Mouse (Mus musculus): Measurements from ENCODE around the gene Ercc6. TPM values are rescaled to one million over a fixed set of nuclear protein-coding genes. Genes with fewer than 3 reads are reported as not detected.

The Ercc6 gene
- polyA plus RNA-seq, 1 experiment, result 5.9 TPM

GRCm38 (mm10) chr14:32512912-32513311, 409 bp upstream of the Ercc6 start:
- Histone ChIP-seq H3K4me3 (ENCODE audit: insufficient read depth, low read length) (no peak overlapping the region), H3K27ac (ENCODE audit: insufficient read depth, low read depth, low read length) (no peak overlapping the region), H3K4me1 (ENCODE audit: control insufficient read depth, insufficient read depth, low read length) (peaks cover 49% of the 10 kb centered on the region)
- TF ChIP-seq CTCF (IDR thresholded peaks at IDR 0.05; ENCODE audit: low read depth, low read length), result no peak
- TF ChIP-seq POLR2A (IDR thresholded peaks at IDR 0.05; ENCODE audit: borderline replicate concordance, low read depth, low read length), result no peak

DNA sequence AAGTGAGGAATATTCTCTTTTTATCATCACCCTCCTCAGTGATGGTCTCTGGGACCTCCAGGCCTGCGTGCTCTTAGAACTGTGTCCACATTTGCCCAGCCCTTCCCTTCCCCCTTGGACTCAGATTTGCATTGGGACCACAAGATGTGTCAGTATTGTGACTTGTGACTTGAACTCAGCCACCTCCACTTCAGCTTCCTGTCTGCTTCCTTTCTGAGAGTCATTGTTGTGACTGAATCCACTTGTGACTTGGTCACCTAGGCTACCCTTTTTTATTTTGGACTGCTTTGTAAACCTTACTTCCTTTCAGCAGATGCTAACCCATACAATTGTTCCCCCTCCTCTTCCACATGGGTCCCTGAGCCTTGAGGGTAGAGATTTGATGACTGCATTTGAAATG, 2.8 kb downstream of the Ercc6 start:
- H3K4me1 ChIP-seq (ENCODE audit: control insufficient read depth, insufficient read depth, low read length), result peaks cover 31% of the 10 kb centered on the region
- no peak overlapping the region for H3K4me3 ChIP-seq (ENCODE audit: insufficient read depth, low read length)
- H3K27ac ChIP-seq (ENCODE audit: insufficient read depth, low read depth, low read length), result peak overlapping the region; percentile 54; the same call in 1 of the 2 replicates
- TF ChIP-seq CTCF (IDR thresholded peaks at IDR 0.05; ENCODE audit: low read depth, low read length) (no peak), POLR2A (IDR thresholded peaks at IDR 0.05; ENCODE audit: borderline replicate concordance, low read depth, low read length) (no peak)

DNA sequence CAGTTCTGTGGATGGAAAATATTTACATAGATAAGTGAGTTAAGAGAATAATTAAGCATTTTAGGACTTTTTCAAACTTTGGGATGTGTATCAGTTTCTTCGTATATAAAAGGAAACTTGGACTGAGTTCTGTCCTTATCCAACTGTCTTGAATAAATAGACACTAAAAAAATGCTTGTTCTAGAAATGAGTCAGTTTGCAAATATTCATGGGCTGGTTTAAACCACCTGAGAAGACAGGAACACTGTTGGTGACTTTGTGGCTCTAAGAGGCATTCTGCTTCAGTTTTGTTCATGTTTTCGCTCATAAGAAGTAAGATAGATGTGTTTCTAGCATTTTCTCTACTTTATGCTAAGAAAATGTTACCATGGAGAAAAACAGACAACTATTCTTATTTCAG, 5.2 kb downstream of the Ercc6 start:
- no peak overlapping the region for H3K27ac ChIP-seq (ENCODE audit: insufficient read depth, low read depth, low read length)
- H3K4me1 ChIP-seq (ENCODE audit: control insufficient read depth, insufficient read depth, low read length), result peaks cover 26% of the 10 kb centered on the region
- TF ChIP-seq POLR2A (IDR thresholded peaks at IDR 0.05; ENCODE audit: borderline replicate concordance, low read depth, low read length), result no peak
- TF ChIP-seq CTCF (IDR thresholded peaks at IDR 0.05; ENCODE audit: low read depth, low read length), result no peak
- H3K4me3 ChIP-seq (ENCODE audit: insufficient read depth, low read length), result no peak overlapping the region

DNA sequence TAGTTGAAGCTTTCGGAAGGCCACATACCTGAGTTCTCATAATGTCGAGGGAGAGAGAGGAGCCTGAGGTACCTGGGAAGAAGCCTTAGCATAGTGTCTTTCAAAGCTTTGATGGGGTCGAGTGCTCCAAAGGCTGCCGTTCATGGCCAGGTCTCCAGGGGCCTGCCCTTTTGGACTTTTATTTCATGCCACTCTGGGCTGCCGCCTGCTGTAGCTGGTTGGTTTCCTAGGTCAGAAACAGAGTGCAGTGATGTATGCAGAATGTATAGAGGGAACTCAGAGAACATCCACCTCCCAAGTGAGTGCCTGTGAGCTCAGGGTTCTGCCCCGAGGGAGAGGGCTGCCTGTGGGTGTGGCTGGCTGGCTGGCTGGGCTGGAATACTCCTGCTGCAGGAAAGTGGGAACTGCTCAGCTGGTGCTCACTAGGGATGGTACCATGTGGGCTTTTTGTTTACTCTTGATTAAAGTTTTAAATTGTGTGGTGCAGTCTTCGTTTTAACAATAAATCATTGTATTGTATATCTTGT, 7.1 kb downstream of the Ercc6 start:
- H3K4me1 ChIP-seq (ENCODE audit: control insufficient read depth, insufficient read depth, low read length), result peaks cover 14% of the 10 kb centered on the region
- H3K27ac ChIP-seq (ENCODE audit: insufficient read depth, low read depth, low read length), result no peak overlapping the region
- no peak overlapping the region for H3K4me3 ChIP-seq (ENCODE audit: insufficient read depth, low read length)
- TF ChIP-seq POLR2A (IDR thresholded peaks at IDR 0.05; ENCODE audit: borderline replicate concordance, low read depth, low read length) (no peak), CTCF (IDR thresholded peaks at IDR 0.05; ENCODE audit: low read depth, low read length) (no peak)

- Histone ChIP-seq H3K4me3 (ENCODE audit: insufficient read depth, low read length) (no peak overlapping the region), H3K27ac (ENCODE audit: insufficient read depth, low read depth, low read length) (no peak overlapping the region), H3K4me1 (ENCODE audit: control insufficient read depth, insufficient read depth, low read length) (no peaks in the 10 kb centered on the region; the same call in 1 of the 2 replicates)
- TF ChIP-seq POLR2A (IDR thresholded peaks at IDR 0.05; ENCODE audit: borderline replicate concordance, low read depth, low read length), result no peak
- no peak for TF ChIP-seq CTCF (IDR thresholded peaks at IDR 0.05; ENCODE audit: low read depth, low read length)
Measured at GRCm38 (mm10) chr14:32522336-32522735, 9.0 kb downstream of the Ercc6 start.

DNA sequence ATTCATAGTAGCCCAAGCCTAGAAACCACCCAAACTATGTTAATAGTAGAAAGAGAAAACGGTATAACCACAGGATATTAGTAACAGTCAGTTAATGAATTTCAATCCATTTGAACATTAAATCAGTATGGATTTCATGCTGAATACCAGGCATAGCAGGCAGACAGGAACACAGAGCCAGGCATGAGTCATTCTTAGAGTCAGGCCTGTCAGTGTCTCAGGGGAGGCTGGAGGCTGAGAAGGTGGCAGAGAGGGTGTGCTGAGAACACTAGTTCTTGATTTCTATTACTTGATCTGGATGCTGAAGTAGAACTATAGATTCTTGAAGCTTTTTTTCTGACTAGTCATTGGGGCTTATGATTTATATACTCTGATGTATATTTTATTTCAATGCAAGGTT, 10.8 kb downstream of the Ercc6 start:
- TF ChIP-seq CTCF (IDR thresholded peaks at IDR 0.05; ENCODE audit: low read depth, low read length), result no peak
- TF ChIP-seq POLR2A (IDR thresholded peaks at IDR 0.05; ENCODE audit: borderline replicate concordance, low read depth, low read length), result no peak
- H3K4me1 ChIP-seq (ENCODE audit: control insufficient read depth, insufficient read depth, low read length), result peaks cover 2% of the 10 kb centered on the region; the same call in 1 of the 2 replicates
- H3K27ac ChIP-seq (ENCODE audit: insufficient read depth, low read depth, low read length), result no peak overlapping the region
- no peak overlapping the region for H3K4me3 ChIP-seq (ENCODE audit: insufficient read depth, low read length)

DNA sequence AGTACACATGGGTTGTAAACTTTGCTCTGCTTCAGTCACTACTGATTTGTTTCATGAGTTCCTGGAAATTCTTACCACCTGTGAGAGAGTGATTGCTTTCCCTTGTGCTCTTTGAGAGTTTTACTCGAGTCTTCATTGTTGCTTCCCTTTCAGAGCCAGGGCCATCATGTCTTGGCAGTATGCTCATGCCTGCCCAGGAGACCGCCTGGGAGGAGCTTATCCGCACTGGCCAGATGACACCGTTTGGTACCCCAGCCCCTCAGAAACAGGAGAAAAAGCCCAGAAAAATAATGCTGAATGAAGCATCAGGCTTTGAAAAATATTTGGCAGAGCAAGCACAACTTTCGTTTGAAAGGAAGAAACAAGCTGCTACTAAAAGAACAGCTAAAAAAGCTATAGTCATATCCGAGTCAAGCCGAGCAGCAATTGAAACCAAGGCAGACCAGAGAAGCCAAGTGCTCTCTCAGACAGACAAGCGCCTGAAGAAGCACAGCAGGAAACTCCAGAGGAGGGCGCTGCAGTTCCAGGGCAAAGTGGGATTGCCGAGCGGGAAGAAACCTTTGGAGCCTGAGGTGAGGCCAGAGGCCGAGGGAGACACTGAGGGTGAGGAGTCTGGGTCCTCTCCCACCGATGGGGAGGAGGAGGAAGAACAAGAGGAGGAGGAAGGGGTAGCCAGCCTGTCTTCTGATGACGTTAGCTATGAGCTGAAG, 12.8 kb downstream of the Ercc6 start:
- H3K27ac ChIP-seq (ENCODE audit: insufficient read depth, low read depth, low read length), result no peak overlapping the region
- TF ChIP-seq POLR2A (IDR thresholded peaks at IDR 0.05; ENCODE audit: borderline replicate concordance, low read depth, low read length) (no peak), CTCF (IDR thresholded peaks at IDR 0.05; ENCODE audit: low read depth, low read length) (no peak)
- H3K4me3 ChIP-seq (ENCODE audit: insufficient read depth, low read length), result no peak overlapping the region
- peaks cover 8% of the 10 kb centered on the region for H3K4me1 ChIP-seq (ENCODE audit: control insufficient read depth, insufficient read depth, low read length)

DNA sequence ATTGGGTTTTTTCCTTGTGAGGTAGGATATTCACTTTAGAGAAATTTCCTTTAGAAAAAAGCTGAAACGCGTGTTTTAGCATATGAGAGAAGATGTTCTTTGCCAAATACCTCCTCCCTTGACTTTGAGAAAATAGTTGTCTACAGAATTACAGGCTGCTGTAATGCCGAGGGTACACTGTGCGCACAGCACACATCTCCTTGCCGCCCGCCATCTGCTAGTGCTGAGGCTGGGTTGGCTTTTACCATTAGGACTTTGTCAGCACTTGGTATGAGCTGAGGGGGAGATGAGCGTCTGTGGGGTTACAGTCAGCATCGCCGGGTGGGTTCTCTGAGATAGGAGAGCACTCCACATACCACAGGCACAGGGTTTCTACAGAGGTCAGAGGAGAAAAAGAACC, 13.9 kb downstream of the Ercc6 start:
- H3K4me3 ChIP-seq (ENCODE audit: insufficient read depth, low read length), result no peak overlapping the region
- TF ChIP-seq CTCF (IDR thresholded peaks at IDR 0.05; ENCODE audit: low read depth, low read length), result no peak
- TF ChIP-seq POLR2A (IDR thresholded peaks at IDR 0.05; ENCODE audit: borderline replicate concordance, low read depth, low read length), result no peak
- peaks cover 8% of the 10 kb centered on the region for H3K4me1 ChIP-seq (ENCODE audit: control insufficient read depth, insufficient read depth, low read length)
- H3K27ac ChIP-seq (ENCODE audit: insufficient read depth, low read depth, low read length), result no peak overlapping the region

DNA sequence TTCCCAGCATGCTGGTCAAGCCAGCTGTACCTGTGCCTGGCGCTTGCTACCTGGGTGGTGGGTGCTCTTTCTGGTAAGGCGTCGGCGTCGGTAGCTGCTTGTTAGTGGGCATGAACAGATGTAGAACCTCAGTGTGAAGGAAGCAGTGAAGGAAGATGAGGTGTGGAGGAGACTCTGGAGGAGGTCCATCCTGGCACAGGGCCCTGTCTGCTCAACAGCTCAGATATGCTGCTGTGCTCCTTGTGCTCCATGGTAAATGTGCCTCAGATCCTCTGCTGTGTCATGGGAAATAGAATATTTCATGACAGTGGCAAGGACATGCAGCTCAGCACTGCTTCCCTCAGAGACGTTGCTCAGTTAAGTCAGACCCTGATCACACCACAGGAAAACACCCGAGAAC, 15.7 kb downstream of the Ercc6 start:
- no peak for TF ChIP-seq POLR2A (IDR thresholded peaks at IDR 0.05; ENCODE audit: borderline replicate concordance, low read depth, low read length)
- TF ChIP-seq CTCF (IDR thresholded peaks at IDR 0.05; ENCODE audit: low read depth, low read length), result no peak
- peaks cover 12% of the 10 kb centered on the region for H3K4me1 ChIP-seq (ENCODE audit: control insufficient read depth, insufficient read depth, low read length)
- no peak overlapping the region for H3K27ac ChIP-seq (ENCODE audit: insufficient read depth, low read depth, low read length)
- H3K4me3 ChIP-seq (ENCODE audit: insufficient read depth, low read length), result no peak overlapping the region

DNA sequence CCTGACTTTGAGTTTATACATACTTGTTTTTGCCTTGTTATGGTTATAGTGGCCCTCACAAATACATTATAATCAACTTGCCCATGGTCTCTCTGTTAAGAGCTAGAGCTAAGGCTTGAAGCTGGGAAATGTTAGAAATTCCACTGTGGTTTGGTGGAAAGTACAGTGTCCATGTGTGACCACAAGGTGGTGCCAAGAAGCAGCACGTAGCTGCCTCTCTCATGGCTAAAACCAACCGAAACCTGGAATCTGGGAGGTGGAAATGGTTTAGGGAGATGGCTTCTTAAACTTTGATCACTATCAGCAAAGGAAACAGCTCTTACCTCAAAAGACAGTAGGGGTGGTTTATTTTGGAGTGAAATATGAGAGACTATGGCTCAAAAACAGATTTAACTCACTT, 17.6 kb downstream of the Ercc6 start:
- TF ChIP-seq POLR2A (IDR thresholded peaks at IDR 0.05; ENCODE audit: borderline replicate concordance, low read depth, low read length), result no peak
- TF ChIP-seq CTCF (IDR thresholded peaks at IDR 0.05; ENCODE audit: low read depth, low read length), result no peak
- peaks cover 12% of the 10 kb centered on the region for H3K4me1 ChIP-seq (ENCODE audit: control insufficient read depth, insufficient read depth, low read length)

More for the DNA sequence above, 17.6 kb downstream of the Ercc6 start:
- Histone ChIP-seq H3K27ac (ENCODE audit: insufficient read depth, low read depth, low read length) (no peak overlapping the region), H3K4me3 (ENCODE audit: insufficient read depth, low read length) (no peak overlapping the region)
